Comparison of ENCODE assay signal across 8 mouse cellular contexts in the genomic region with DNA sequence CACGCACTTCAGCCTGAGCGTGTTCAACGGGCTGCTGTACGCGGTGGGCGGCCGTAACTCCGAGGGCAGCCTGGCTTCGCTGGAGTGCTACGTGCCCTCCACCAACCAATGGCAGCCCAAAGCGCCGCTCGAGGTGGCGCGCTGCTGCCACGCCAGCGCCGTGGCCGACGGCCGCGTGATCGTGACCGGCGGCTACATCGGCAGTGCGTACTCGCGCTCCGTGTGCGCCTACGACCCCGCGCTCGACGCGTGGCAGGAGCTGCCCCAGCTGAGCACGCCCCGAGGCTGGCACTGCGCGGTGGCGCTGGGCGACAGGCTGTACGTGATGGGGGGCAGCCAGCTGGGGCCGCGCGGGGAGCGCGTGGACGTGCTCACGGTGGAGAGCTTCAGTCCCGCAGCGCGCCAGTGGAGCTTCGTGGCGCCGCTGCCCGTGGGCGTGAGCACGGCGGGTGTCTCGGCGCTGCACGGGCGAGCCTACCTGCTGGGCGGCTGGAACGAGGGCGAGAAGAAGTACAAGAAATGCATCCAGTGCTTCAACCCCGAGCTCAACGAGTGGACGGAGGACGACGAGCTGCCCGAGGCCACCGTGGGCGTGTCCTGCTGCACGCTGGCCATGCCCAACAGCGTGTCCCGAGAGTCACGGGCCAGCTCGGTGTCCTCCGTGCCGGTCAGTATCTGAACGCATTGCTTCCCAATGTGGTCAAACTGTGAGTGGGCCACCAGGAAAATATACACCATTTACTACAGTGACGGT. TPM values are rescaled to one million over a fixed set of nuclear protein-coding genes. Genes with fewer than 3 reads are reported as not detected.
DNase-seq lines count a peak whose midpoint lies in the region; ATAC-seq and TF ChIP-seq lines count a peak whose summit lies in the region.

No protein-coding gene starts in this region.

- peak overlapping the region; percentile 96 for H3K4me2 ChIP-seq in heart, embryonic 15.5 days
- H3K4me2 ChIP-seq in liver, embryonic 11.5 days = peak overlapping the region; percentile 100
- H3K4me2 ChIP-seq in myocyte (ENCODE audit: low read depth) = peak overlapping the region; percentile 83
- peak overlapping the region; percentile 100 for H3K4me2 ChIP-seq in stomach, embryonic 14.5 days (replicated peaks; ENCODE audit: low read depth, low read length)

- no peaks in the 10 kb centered on the region for H3K9me3 ChIP-seq in embryonic facial prominence, embryonic 10.5 days
- H3K9me3 ChIP-seq in heart, embryonic 15.5 days (replicated peaks) = no peaks in the 10 kb centered on the region
- no peaks in the 10 kb centered on the region for H3K9me3 ChIP-seq in liver, embryonic 11.5 days (ENCODE audit: control insufficient read depth, low read length)
- no peaks in the 10 kb centered on the region for H3K9me3 ChIP-seq in stomach, embryonic 14.5 days (ENCODE audit: control insufficient read depth, low read depth, low read length)

- WGBS in embryonic facial prominence, embryonic 10.5 days = under 1% methylated on average over 85 of the region's 85 CpGs
- 2% methylated on average over 85 of the region's 85 CpGs for WGBS in heart, embryonic 15.5 days
- WGBS in liver, embryonic 11.5 days = under 1% methylated on average over 85 of the region's 85 CpGs
- WGBS in stomach, embryonic 14.5 days = under 1% methylated on average over 84 of the region's 85 CpGs

- peak; percentile 12 to 29 for DNase-seq in lung, adult 18-20 months
- no peak for DNase-seq in lung, postnatal 25 days (ENCODE audit: low spot score)
- peak; percentile 71 for DNase-seq in embryonic facial prominence, embryonic 10.5 days (ENCODE audit: low spot score)
- peak; percentile 52 for DNase-seq in kidney, postnatal 14 days
- peak; percentile 58 for DNase-seq in liver, embryonic 11.5 days (ENCODE audit: low spot score)

- H3K27ac ChIP-seq in embryonic facial prominence, embryonic 10.5 days (replicated peaks) = peak overlapping the region; percentile 70
- H3K27ac ChIP-seq in heart, embryonic 15.5 days = no peak overlapping the region
- H3K27ac ChIP-seq in liver, embryonic 11.5 days (ENCODE audit: low read depth, low read length) = no peak overlapping the region
- H3K27ac ChIP-seq in stomach, embryonic 14.5 days (ENCODE audit: low read length) = no peak overlapping the region

- H3K36me3 ChIP-seq in embryonic facial prominence, embryonic 10.5 days (replicated peaks) = no peaks in the 10 kb centered on the region
- H3K36me3 ChIP-seq in heart, embryonic 15.5 days = no peaks in the 10 kb centered on the region; the same call in 1 of the 2 replicates
- H3K36me3 ChIP-seq in liver, embryonic 11.5 days (ENCODE audit: control insufficient read depth, insufficient read depth, low read length) = no peaks in the 10 kb centered on the region
- peaks cover 5% of the 10 kb centered on the region for H3K36me3 ChIP-seq in myocyte (ENCODE audit: control insufficient read depth, insufficient read depth)
- no peaks in the 10 kb centered on the region for H3K36me3 ChIP-seq in stomach, embryonic 14.5 days (ENCODE audit: control insufficient read depth, insufficient read depth, low read length)

- H3ac ChIP-seq in myocyte (ENCODE audit: control insufficient read depth, insufficient read length) = peak overlapping the region; percentile 18

- TF ChIP-seq POLR2A in myocyte (IDR thresholded peaks at IDR 0.05; ENCODE audit: insufficient read length, low read depth) = no peak

- peaks cover 9% of the 10 kb centered on the region for H3K4me1 ChIP-seq in embryonic facial prominence, embryonic 10.5 days
- peaks cover 10% of the 10 kb centered on the region for H3K4me1 ChIP-seq in heart, embryonic 15.5 days (replicated peaks)
- peaks cover 3% of the 10 kb centered on the region for H3K4me1 ChIP-seq in liver, embryonic 11.5 days (replicated peaks; ENCODE audit: control insufficient read depth, insufficient read depth, low read length)
- no peaks in the 10 kb centered on the region for H3K4me1 ChIP-seq in stomach, embryonic 14.5 days (ENCODE audit: control insufficient read depth, insufficient read depth, low read length)

- peak overlapping the region; percentile 49 for H3K9ac ChIP-seq in heart, embryonic 15.5 days
- H3K9ac ChIP-seq in liver, embryonic 11.5 days (ENCODE audit: low read depth, low read length) = peak overlapping the region; percentile 56
- peak overlapping the region; percentile 38; the same call in 1 of the 2 replicates for H3K9ac ChIP-seq in stomach, embryonic 14.5 days (replicated peaks; ENCODE audit: low read depth, low read length)

- peaks cover 17% of the 10 kb centered on the region for H3K27me3 ChIP-seq in embryonic facial prominence, embryonic 10.5 days (replicated peaks; ENCODE audit: low read depth, poor library complexity, severe bottlenecking)
- H3K27me3 ChIP-seq in heart, embryonic 15.5 days = no peaks in the 10 kb centered on the region
- peaks cover 10% of the 10 kb centered on the region for H3K27me3 ChIP-seq in liver, embryonic 11.5 days (replicated peaks; ENCODE audit: control insufficient read depth, insufficient read depth, low read length)
- H3K27me3 ChIP-seq in myocyte (ENCODE audit: control insufficient read depth, insufficient read depth, insufficient read length) = no peaks in the 10 kb centered on the region
- no peaks in the 10 kb centered on the region for H3K27me3 ChIP-seq in stomach, embryonic 14.5 days (ENCODE audit: control insufficient read depth, insufficient read depth, low read length)

- no peaks in the 10 kb centered on the region for H3K79me2 ChIP-seq in myocyte (ENCODE audit: control insufficient read depth, insufficient read depth)

- H3K4me3 ChIP-seq in embryonic facial prominence, embryonic 10.5 days = peak overlapping the region; percentile 73
- peak overlapping the region; percentile 56 for H3K4me3 ChIP-seq in heart, embryonic 15.5 days
- H3K4me3 ChIP-seq in liver, embryonic 11.5 days (ENCODE audit: low read depth, low read length) = peak overlapping the region; percentile 63
- peak overlapping the region; percentile 14 for H3K4me3 ChIP-seq in myocyte
- H3K4me3 ChIP-seq in stomach, embryonic 14.5 days (ENCODE audit: low read depth, low read length) = peak overlapping the region; percentile 57

- peak; percentile 66 for ATAC-seq in heart, embryonic 15.5 days (replicated peaks; ENCODE audit: insufficient number of reproducible peaks, insufficient read depth, low FRiP score, low read depth)
- peak; percentile 77 for ATAC-seq in liver, embryonic 11.5 days (replicated peaks; ENCODE audit: low FRiP score)
- peak; percentile 76 for ATAC-seq in stomach, embryonic 14.5 days (ENCODE audit: insufficient number of reproducible peaks, insufficient read depth, low FRiP score, low read depth)

TF ChIP-seq in myocyte, 11 proteins besides CTCF, POLR2A, EP300 and RAD21:
- no peak for TF ChIP-seq USF1 (IDR thresholded peaks at IDR 0.05; ENCODE audit: low read depth)
- peak in 1 of 3 experiments; percentile 12 for TF ChIP-seq MYOD1 (IDR thresholded peaks at IDR 0.05; ENCODE audit: control insufficient read depth in 1 of 3, insufficient read length in 2 of 3, low read depth in 2 of 3)
- TF ChIP-seq SRF (IDR thresholded peaks at IDR 0.05; ENCODE audit: control insufficient read depth, insufficient read length, low read depth) = no peak
- TF ChIP-seq TCF3 (IDR thresholded peaks at IDR 0.05; ENCODE audit: insufficient read length, low read depth) = no peak

RNA-seq across cellular contexts. Expression of a gene that starts 19.1 kb away (rescaled TPM):
- 0.26 and 0.35 TPM in 2 replicates for polyA plus RNA-seq in embryonic facial prominence, embryonic 10.5 days (2016; fragmentation: Nextera tagmentation; extraction: Ambion mirVana)
- 48.5 and 52.1 TPM in 2 replicates for polyA plus RNA-seq in heart, embryonic 15.5 days (2015; fragmentation: Nextera tagmentation; extraction: Ambion mirVana)
- 0.38 and 0.49 TPM in 2 replicates for polyA plus RNA-seq in liver, embryonic 11.5 days (2014; fragmentation: Nextera tagmentation; extraction: Ambion mirVana)
- polyA plus RNA-seq in myocyte (2012; fragmentation: generic; extraction: Trizol) = 7.4 TPM
- polyA plus RNA-seq in stomach, embryonic 14.5 days (2014; fragmentation: Nextera tagmentation; extraction: Ambion mirVana) = 0.04 and 0.10 TPM in 2 replicates

Comparison
In these comparisons a context has a peak if more than half of its experiments do, and no peak if none do; other contexts are left out.
1. H3K4me3 ChIP-seq: peak in every context shown above with its lines; median percentile 73 in embryonic facial prominence, embryonic 10.5 days; 63 in liver, embryonic 11.5 days; 57 in stomach, embryonic 14.5 days; 56 in heart, embryonic 15.5 days; 14 in myocyte.